Mouse (Mus musculus) neural tube, embryonic 12.5 days (tissue): ENCODE measurements at regions not wholly inside any gene's neighbourhood (a gene's known extent, or its start where the extent isn't known, plus 50 kb on each side); places are given as distances from the start of the nearest gene placed in this dataset.

ENCODE experiments used
- ATAC-seq: fragments of 200-750 bp; cut with Nextera tagmentation; 2 replicates; pipeline ENCODE4 v1.8.0; 2017; ENCODE audit warnings: low read depth, mild to moderate bottlenecking, moderate TSS enrichment, moderate library complexity; ENCODE audit not compliant: low FRiP score
- H3K27ac ChIP-seq: fragments of 300-500 bp; sonication (generic); 2 replicates; pipeline ENCODE4 v1.5.1; 2016
- H3K27me3 ChIP-seq: fragments of 300-500 bp; sonication (generic); replicated peaks from 2 replicates; pipeline ENCODE4 v1.6.1; 2016; ENCODE audit warnings: mild to moderate bottlenecking
- H3K36me3 ChIP-seq: fragments of 300-500 bp; sonication (generic); 2 replicates; pipeline ENCODE4 v1.6.1; 2016; ENCODE audit warnings: mild to moderate bottlenecking
- H3K4me1 ChIP-seq: fragments of 300-500 bp; sonication (generic); 2 replicates; pipeline ENCODE4 v1.6.1; 2016
- H3K4me2 ChIP-seq: fragments of 300-500 bp; sonication (generic); replicated peaks from 2 replicates; pipeline ENCODE4 v1.6.1; 2016; ENCODE audit warnings: mild to moderate bottlenecking
- H3K4me3 ChIP-seq: fragments of 300-500 bp; sonication (generic); 2 replicates; pipeline ENCODE4 v1.5.1; 2016
- H3K9ac ChIP-seq: fragments of 300-500 bp; sonication (generic); 2 replicates; pipeline ENCODE4 v1.6.1; 2016; ENCODE audit warnings: mild to moderate bottlenecking
- H3K9me3 ChIP-seq: fragments of 300-500 bp; sonication (generic); 2 replicates; pipeline ENCODE4 v1.6.1; 2016; ENCODE audit warnings: mild to moderate bottlenecking
- WGBS: fragments of 180-500 bp; shearing (Covaris S2); methylation state at CpG from one replicate; pipeline ENCODE4 v1.1.7; 2016; 5-methylcytosine and 5-hydroxymethylcytosine counted together

DNA sequence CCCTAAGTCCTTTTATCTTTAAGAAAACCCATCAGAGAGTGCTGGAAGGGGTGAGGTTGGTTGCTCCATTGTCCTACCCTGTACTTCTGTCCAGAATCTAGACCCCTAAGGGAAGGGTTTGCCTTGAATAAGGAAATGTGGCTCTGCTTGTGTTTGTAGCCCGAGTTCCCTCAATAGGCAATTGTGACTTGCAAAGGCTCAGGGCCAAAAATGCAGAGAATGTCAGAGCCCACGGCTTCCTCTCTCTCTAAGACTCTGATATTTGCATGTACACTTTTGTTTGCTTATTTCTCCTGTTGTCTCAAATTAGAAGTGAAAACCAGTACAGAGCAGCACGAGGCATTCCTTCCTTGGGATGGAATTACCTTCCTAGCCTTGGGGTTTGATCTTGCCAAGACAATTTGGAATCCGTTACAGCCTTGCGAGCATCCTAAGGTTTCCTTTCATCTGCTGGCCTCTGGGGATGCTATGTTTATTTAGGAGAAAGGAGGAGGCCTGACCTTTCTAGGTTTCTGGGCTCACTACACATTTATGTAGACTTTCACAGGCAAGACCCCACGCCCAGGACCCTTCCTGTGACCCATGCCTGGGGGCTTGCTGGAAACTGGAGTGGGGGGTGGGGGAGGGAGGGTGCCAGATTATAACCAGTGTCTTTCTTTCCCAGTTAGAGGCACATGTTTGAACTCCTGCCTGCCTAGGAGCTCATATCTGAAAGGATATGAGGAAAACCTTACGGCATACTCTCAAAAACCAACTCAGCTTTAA lies 181.8 kb downstream of the Trim29 start:
- Histone ChIP-seq H3K4me2 (no peak overlapping the region), H3K9ac (no peak overlapping the region), H3K9me3 (no peaks in the 10 kb centered on the region), H3K27ac (no peak overlapping the region), H3K4me1 (no peaks in the 10 kb centered on the region), H3K36me3 (no peaks in the 10 kb centered on the region), H3K4me3 (no peak overlapping the region), H3K27me3 (no peaks in the 10 kb centered on the region)
- 48% methylated on average over 7 of the region's 7 CpGs for WGBS
- no peak for ATAC-seq

- no peak overlapping the region for H3K4me2 ChIP-seq
- 75% methylated on average over 14 of the region's 14 CpGs for WGBS
- ATAC-seq: no peak
- H3K27ac ChIP-seq: no peak overlapping the region
- H3K36me3 ChIP-seq: no peaks in the 10 kb centered on the region
- no peaks in the 10 kb centered on the region for H3K4me1 ChIP-seq
- H3K27me3 ChIP-seq: no peaks in the 10 kb centered on the region
- H3K9ac ChIP-seq: no peak overlapping the region
- H3K4me3 ChIP-seq: no peak overlapping the region
- no peaks in the 10 kb centered on the region for H3K9me3 ChIP-seq
Observed at GRCm38 (mm10) chr9:43498596-43498995, 187.9 kb downstream of the Trim29 start.

GRCm38 (mm10) chr9:43504270-43504932 lies 193.8 kb downstream of the Trim29 start:
- Histone ChIP-seq H3K4me1 (peaks cover 11% of the 10 kb centered on the region; the same call in 1 of the 2 replicates), H3K36me3 (no peaks in the 10 kb centered on the region), H3K9me3 (no peaks in the 10 kb centered on the region), H3K9ac (no peak overlapping the region), H3K27me3 (no peaks in the 10 kb centered on the region), H3K4me2 (no peak overlapping the region), H3K4me3 (no peak overlapping the region), H3K27ac (no peak overlapping the region)
- ATAC-seq: no peak
- WGBS: 52% methylated on average over 14 of the region's 14 CpGs

- Histone ChIP-seq H3K27me3 (no peaks in the 10 kb centered on the region), H3K36me3 (no peaks in the 10 kb centered on the region), H3K27ac (no peak overlapping the region), H3K4me2 (0 out of 2 replicates have a peak overlapping the region, but pooled peaks have one; percentile 1), H3K9ac (no peak overlapping the region), H3K4me1 (peaks cover 11% of the 10 kb centered on the region; the same call in 1 of the 2 replicates), H3K9me3 (no peaks in the 10 kb centered on the region), H3K4me3 (no peak overlapping the region)
- WGBS: 9% methylated on average over 4 of the region's 4 CpGs
- peak; percentile 41; the same call in 1 of the 2 replicates for ATAC-seq
Observed at GRCm38 (mm10) chr9:43505856-43506255, 195.2 kb downstream of the Trim29 start.

DNA sequence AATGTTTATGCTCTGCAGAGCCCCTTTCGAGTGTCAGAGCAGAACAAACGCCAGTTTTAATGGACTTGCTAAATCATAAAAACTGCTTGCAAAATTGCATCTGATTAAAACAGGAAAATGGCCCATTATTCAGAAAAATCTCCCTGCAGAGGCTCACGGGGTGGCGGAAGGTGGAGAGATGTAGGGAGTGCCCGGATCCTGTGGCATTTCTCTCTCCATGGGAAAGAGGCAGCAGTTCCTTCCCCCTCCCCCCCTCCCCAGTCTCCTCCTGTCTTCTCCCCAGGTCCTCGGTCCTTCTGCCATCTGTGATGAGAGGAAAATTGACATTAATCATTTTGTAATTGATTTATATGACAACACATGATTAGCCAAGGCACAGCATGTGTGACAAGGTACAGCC lies 195.6 kb downstream of the Trim29 start:
- WGBS: 22% methylated on average over 6 of the region's 6 CpGs
- no peak for ATAC-seq
- no peaks in the 10 kb centered on the region for H3K9me3 ChIP-seq
- H3K4me3 ChIP-seq: no peak overlapping the region
- H3K36me3 ChIP-seq: no peaks in the 10 kb centered on the region
- no peak overlapping the region for H3K9ac ChIP-seq
- H3K27ac ChIP-seq: no peak overlapping the region
- H3K27me3 ChIP-seq: no peaks in the 10 kb centered on the region
- peaks cover 11% of the 10 kb centered on the region; the same call in 1 of the 2 replicates for H3K4me1 ChIP-seq
- H3K4me2 ChIP-seq: 0 out of 2 replicates have a peak overlapping the region, but pooled peaks have one; percentile 1

DNA sequence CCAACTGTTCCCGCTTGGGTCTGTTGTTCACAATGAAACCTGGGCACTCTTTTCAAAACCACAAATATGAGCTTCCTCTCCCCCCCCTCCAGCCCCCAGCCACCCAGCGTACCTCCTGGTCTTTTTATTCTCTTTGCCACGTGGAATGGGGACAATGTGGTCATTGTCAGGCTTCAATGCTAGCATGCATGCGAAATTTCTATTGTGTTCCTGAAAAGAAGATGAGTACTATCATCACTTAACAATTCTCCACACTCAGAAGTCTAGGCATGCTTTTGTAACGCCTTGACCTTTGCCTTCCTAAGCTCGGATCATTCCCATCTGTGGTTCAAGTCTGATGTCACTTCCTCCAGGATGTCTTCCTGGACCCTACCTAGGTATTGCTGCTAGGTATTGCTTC lies 202.2 kb downstream of the Trim29 start:
- 45% methylated on average over 6 of the region's 6 CpGs for WGBS
- Histone ChIP-seq H3K36me3 (no peaks in the 10 kb centered on the region), H3K4me1 (no peaks in the 10 kb centered on the region; the same call in 1 of the 2 replicates), H3K27ac (no peak overlapping the region), H3K27me3 (no peaks in the 10 kb centered on the region), H3K9me3 (no peaks in the 10 kb centered on the region), H3K4me2 (no peak overlapping the region), H3K4me3 (no peak overlapping the region), H3K9ac (no peak overlapping the region)
- no peak for ATAC-seq

- no peak overlapping the region for H3K9ac ChIP-seq
- WGBS: 89% methylated on average over 16 of the region's 16 CpGs
- no peaks in the 10 kb centered on the region; the same call in 1 of the 2 replicates for H3K4me1 ChIP-seq
- no peak overlapping the region for H3K4me3 ChIP-seq
- no peak overlapping the region for H3K4me2 ChIP-seq
- no peak for ATAC-seq
- H3K9me3 ChIP-seq: no peaks in the 10 kb centered on the region
- no peaks in the 10 kb centered on the region for H3K36me3 ChIP-seq
- no peaks in the 10 kb centered on the region for H3K27me3 ChIP-seq
- H3K27ac ChIP-seq: no peak overlapping the region
Observed at GRCm38 (mm10) chr9:43514731-43515458, 204.2 kb downstream of the Trim29 start.

DNA sequence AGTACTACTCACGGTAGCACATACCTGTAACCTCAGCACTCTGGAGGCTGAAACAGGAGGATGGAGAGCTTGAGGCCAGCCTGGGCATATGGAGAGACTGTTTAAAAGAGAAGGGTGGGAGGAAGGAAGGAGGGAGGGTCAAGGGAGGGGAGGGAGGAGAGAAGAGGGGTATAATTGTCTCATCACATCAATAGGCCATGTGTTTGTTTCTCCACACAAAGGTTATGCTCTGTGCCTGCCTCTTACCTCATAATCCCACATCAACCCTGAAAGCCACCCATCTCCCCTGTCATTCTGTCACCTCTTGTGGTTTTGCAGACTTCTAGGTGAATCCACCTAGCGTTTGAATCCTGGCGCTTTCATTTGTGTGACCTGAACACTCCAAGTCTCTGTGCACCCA lies 210.3 kb downstream of the Trim29 start:
- no peak for ATAC-seq
- no peak overlapping the region for H3K9ac ChIP-seq
- H3K27me3 ChIP-seq: no peaks in the 10 kb centered on the region
- no peaks in the 10 kb centered on the region for H3K36me3 ChIP-seq
- no peaks in the 10 kb centered on the region for H3K9me3 ChIP-seq
- no peak overlapping the region for H3K4me3 ChIP-seq
- no peak overlapping the region for H3K27ac ChIP-seq
- WGBS: 94% methylated on average over 3 of the region's 3 CpGs
- no peak overlapping the region for H3K4me2 ChIP-seq
- H3K4me1 ChIP-seq: peaks cover 15% of the 10 kb centered on the region

DNA sequence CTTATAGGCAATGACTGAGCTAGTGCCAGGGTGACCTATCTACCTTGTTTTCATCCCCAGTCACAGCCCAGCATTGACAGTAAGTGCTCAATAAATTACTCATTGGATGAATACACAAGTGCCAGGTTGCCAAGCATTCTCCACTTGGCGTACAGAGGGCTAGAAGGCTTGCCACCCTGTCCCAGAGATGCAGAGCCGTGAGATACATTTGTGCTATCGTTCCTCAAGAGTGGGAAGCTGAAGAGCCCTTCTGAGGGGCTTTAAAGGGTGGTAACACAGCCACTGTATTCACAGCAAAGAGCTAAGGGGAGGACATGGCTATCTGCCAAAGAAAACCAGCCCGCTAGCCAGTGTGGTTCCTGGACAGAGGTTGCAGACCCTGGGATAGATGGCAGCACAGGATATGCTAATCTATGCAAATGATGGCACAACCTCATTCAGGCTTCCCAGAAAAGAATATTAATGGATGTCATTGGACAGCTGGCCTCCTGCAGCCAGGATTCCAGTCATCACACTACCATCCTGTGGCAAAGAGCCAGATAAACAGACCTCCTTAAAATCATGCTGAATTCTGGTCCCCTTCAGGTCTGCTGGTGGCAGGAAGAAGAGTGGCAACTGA lies 214.4 kb downstream of the Trim29 start:
- peak; percentile 76 for ATAC-seq
- Histone ChIP-seq H3K4me2 (0 out of 2 replicates have a peak overlapping the region, but pooled peaks have one; percentile 1), H3K9ac (no peak overlapping the region), H3K27me3 (no peaks in the 10 kb centered on the region), H3K4me1 (peaks cover 30% of the 10 kb centered on the region), H3K4me3 (no peak overlapping the region), H3K27ac (no peak overlapping the region), H3K36me3 (no peaks in the 10 kb centered on the region), H3K9me3 (no peaks in the 10 kb centered on the region)
- 34% methylated on average over 4 of the region's 4 CpGs for WGBS

GRCm38 (mm10) chr9:43532187-43532586 lies 211.6 kb upstream of the Nectin1 start:
- Histone ChIP-seq H3K9ac (no peak overlapping the region), H3K4me2 (no peak overlapping the region), H3K27me3 (no peaks in the 10 kb centered on the region), H3K27ac (no peak overlapping the region), H3K4me3 (no peak overlapping the region), H3K4me1 (peaks cover 10% of the 10 kb centered on the region; the same call in 1 of the 2 replicates), H3K36me3 (no peaks in the 10 kb centered on the region), H3K9me3 (no peaks in the 10 kb centered on the region)
- no peak for ATAC-seq
- 86% methylated on average over 2 of the region's 2 CpGs for WGBS

DNA sequence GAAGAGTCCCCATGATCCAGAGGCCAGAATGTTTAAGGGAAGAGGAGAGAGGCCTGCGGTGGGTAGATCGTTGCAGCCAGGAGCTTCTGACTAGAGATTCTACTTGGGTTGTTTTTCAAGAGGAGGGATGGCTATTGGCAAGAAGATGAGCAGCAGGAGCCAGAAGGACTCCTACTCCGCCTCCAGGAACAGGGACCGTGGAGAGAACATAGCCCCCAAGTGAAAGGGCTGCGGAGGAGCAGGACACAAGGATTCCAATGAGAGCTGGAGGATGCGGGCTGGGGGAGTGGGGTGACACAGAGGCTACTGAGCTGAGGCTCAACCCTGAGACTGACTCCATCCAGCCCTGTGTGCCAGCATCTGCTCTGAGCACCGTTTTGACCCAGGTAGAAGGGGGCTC lies 207.8 kb upstream of the Nectin1 start:
- H3K27me3 ChIP-seq: no peaks in the 10 kb centered on the region
- 88% methylated on average over 7 of the region's 7 CpGs for WGBS

GRCm38 (mm10) chr9:43537121-43537520 lies 206.7 kb upstream of the Nectin1 start:
- WGBS: 85% methylated on average over 11 of the region's 11 CpGs
- no peak overlapping the region for H3K27ac ChIP-seq
- no peak overlapping the region for H3K4me2 ChIP-seq
- H3K27me3 ChIP-seq: no peaks in the 10 kb centered on the region
- H3K9me3 ChIP-seq: no peaks in the 10 kb centered on the region
- no peak overlapping the region for H3K4me3 ChIP-seq
- no peak for ATAC-seq
- H3K9ac ChIP-seq: no peak overlapping the region
- H3K36me3 ChIP-seq: no peaks in the 10 kb centered on the region
- H3K4me1 ChIP-seq: no peaks in the 10 kb centered on the region

More for the DNA sequence above, 207.8 kb upstream of the Nectin1 start:
- H3K9me3 ChIP-seq: no peaks in the 10 kb centered on the region
- H3K4me1 ChIP-seq: no peaks in the 10 kb centered on the region
- no peak overlapping the region for H3K9ac ChIP-seq
- ATAC-seq: no peak
- H3K27ac ChIP-seq: no peak overlapping the region
- H3K4me2 ChIP-seq: no peak overlapping the region
- no peaks in the 10 kb centered on the region for H3K36me3 ChIP-seq
- no peak overlapping the region for H3K4me3 ChIP-seq
